Mouse (Mus musculus) megakaryocyte, embryonic 14.5 days (primary cell): Measurements from ENCODE around the gene Lyrm9. TPM values are rescaled to one million over a fixed set of nuclear protein-coding genes. Genes with fewer than 3 reads are reported as not detected.

Experiments used
- H3K27me3 ChIP-seq: replicated peaks from 2 replicates; pipeline ENCODE3; 2012; ENCODE audit warnings: inconsistent platforms
- H3K36me3 ChIP-seq: replicated peaks from 2 replicates; pipeline ENCODE3; 2012; ENCODE audit warnings: low read length, inconsistent platforms, mixed read lengths
- H3K4me1 ChIP-seq: 2 replicates; pipeline ENCODE4 v1.6.1; 2012; ENCODE audit warnings: inconsistent platforms
- H3K4me3 ChIP-seq: replicated peaks from 2 replicates; pipeline ENCODE3; 2012; ENCODE audit warnings: moderate library complexity, mild to moderate bottlenecking, inconsistent platforms
- H3K9me3 ChIP-seq: 2 replicates; pipeline ENCODE4 v1.6.1; 2012; ENCODE audit warnings: inconsistent platforms
- FLI1 ChIP-seq: IDR thresholded peaks from 2 replicates; pipeline ENCODE4 v1.6.1; 2012; ENCODE audit warnings: low read length, inconsistent platforms, mixed read lengths
- GATA1 ChIP-seq: IDR thresholded peaks from 3 replicates; pipeline ENCODE4 v1.6.1; 2012; ENCODE audit warnings: mixed read lengths, low read length, inconsistent platforms, borderline replicate concordance
- polyA plus RNA-seq: library from polyadenylated mRNA; stranded (reverse); fragments of >175 nt; gene quantifications from 2 replicates; pipeline ENCODE4 v1.2.3, GENCODE M21; 2012; ENCODE audit warnings: low replicate concordance; ENCODE audit not compliant: insufficient read depth

The Lyrm9 gene
- polyA plus RNA-seq, 1 experiment, result 120 TPM

DNA sequence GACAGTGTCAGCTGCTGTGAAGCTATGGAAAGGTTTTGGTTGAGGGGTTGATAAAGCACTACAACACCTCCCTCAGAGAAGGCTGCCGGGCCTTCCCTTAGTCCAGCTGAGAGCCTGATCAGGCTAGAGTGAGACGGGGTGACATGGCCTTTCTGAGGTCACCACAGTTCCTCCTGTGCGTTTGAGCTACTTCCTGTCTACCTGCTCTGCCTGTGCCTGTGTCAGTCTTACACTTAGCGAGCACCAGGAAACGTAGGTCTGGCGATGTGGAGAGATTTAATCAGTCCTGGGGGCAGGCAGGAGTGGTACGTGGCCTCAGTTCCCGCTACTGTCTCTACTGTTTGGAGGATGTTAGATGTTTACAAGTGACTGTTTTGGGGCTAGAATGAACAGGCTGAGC is 3.8 kb downstream of the Lyrm9 start:
- H3K36me3 ChIP-seq, result peaks cover 3% of the 10 kb centered on the region
- peak overlapping the region; percentile 78 for H3K4me3 ChIP-seq
- TF ChIP-seq FLI1 (no peak), GATA1 (no peak)
- no peaks in the 10 kb centered on the region for H3K9me3 ChIP-seq
- no peaks in the 10 kb centered on the region for H3K27me3 ChIP-seq
- H3K4me1 ChIP-seq, result peaks cover 96% of the 10 kb centered on the region

DNA sequence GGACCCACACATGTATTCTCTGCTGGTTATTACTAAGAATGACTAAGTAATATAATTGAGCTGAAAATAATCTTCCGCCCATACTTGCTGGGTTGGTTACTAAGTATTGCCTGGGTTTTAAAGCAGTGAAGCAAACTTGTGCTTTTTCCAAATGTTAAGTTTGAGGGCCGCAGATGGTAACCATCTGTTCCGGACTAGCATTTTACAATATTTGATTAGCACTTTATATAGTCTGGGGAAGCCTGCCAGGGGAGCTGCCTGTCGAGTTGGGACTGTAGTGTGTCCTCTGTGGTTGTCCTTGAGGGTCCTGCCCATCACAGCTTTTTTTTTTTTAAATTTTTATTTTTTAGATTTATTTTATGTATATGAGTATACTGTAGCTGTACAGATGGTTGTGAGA is 5.3 kb downstream of the Lyrm9 start:
- TF ChIP-seq GATA1 (no peak), FLI1 (no peak)
- H3K27me3 ChIP-seq, result no peaks in the 10 kb centered on the region
- no peaks in the 10 kb centered on the region for H3K9me3 ChIP-seq
- H3K36me3 ChIP-seq, result peaks cover 15% of the 10 kb centered on the region
- peaks cover 96% of the 10 kb centered on the region for H3K4me1 ChIP-seq
- H3K4me3 ChIP-seq, result no peak overlapping the region

DNA sequence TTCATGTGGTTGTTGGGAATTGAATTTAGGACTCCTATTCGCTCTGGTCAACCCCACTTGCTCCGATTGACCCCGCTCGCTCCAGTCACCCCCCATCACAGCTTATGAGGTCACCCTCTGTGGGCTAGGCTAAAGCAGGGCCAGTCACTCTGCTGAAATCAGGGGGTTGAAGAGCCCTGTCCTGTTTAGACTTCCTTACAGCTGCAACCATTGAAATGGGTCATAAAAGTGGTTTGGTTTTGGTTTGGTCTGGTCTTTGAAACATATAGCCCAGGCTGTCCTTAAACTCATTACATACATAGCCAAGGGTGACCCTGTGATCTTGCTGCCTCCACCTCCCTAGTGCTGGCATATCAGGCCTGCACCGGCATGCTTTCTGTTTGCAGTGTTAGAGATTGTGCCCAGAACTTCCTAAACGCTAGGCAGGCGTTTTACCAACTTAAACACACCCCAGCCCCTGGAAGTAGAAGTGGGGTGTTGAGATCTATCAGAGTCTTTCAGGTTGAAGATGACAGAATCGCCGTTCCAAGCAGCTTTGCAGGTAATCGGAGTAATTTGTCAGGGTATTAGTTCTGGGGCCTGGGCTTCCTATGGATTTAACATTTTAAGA is 5.8 kb downstream of the Lyrm9 start:
- Histone ChIP-seq H3K36me3 (peaks cover 19% of the 10 kb centered on the region), H3K4me3 (peak overlapping the region; percentile 89)

DNA sequence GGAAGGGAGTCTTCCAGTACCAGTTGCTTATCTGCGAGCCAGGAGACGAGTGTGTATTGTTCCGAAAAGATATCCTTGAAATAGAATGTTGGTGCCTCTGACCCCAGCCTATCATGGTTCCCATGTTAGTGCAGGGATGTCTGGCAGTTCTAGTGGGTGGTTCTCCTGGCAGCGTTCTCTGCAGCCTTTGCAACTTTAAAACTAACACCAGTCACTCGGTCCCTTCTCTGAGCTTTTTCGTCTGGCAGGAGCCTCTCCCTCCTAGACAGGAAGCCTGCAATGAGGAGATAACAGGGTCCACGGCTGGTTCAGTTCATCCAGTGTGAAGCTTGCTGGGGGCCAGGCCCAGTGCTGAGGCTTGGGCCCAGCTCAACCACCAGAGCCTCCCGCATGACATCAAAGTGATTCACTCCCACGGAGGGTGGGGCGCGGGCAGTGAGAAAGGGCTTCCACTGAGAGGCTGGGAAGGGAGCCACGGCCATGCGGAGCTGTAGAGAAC is 6.5 kb downstream of the Lyrm9 start:
- Histone ChIP-seq H3K4me3 (peak overlapping the region; percentile 89), H3K9me3 (no peaks in the 10 kb centered on the region), H3K27me3 (no peaks in the 10 kb centered on the region), H3K4me1 (peaks cover 91% of the 10 kb centered on the region), H3K36me3 (peaks cover 26% of the 10 kb centered on the region)
- TF ChIP-seq FLI1 (peak; percentile 85), GATA1 (peak; percentile 88; the same call in 2 of the 3 replicates)

More for the DNA sequence above, 5.8 kb downstream of the Lyrm9 start:
- TF ChIP-seq FLI1 (no peak), GATA1 (no peak)
- H3K27me3 ChIP-seq, result no peaks in the 10 kb centered on the region
- H3K9me3 ChIP-seq, result no peaks in the 10 kb centered on the region
- H3K4me1 ChIP-seq, result peaks cover 91% of the 10 kb centered on the region

DNA sequence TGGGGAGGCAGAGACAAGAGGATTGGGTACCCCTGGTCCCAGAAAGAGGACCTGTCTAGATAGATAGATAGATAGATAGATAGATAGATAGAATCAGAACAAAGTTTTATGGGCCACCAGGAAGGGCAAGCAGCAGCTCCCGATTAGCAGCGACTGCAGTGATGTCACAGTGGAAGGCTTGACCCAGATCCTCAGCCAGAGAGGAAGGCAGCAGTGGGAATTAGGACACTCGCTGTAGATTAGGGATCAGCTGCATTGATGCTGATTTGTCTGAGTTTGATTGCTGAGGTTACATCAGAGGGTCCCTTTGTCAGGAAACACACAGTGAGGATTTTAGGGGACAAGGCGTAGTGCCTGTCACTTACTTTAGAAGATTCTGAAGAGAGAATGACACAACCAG is 10.1 kb downstream of the Lyrm9 start:
- no peaks in the 10 kb centered on the region for H3K27me3 ChIP-seq
- H3K4me1 ChIP-seq, result peaks cover 67% of the 10 kb centered on the region
- TF ChIP-seq FLI1, result no peak
- TF ChIP-seq GATA1, result no peak
- peaks cover 7% of the 10 kb centered on the region for H3K9me3 ChIP-seq
- no peak overlapping the region for H3K4me3 ChIP-seq
- peaks cover 58% of the 10 kb centered on the region for H3K36me3 ChIP-seq

DNA sequence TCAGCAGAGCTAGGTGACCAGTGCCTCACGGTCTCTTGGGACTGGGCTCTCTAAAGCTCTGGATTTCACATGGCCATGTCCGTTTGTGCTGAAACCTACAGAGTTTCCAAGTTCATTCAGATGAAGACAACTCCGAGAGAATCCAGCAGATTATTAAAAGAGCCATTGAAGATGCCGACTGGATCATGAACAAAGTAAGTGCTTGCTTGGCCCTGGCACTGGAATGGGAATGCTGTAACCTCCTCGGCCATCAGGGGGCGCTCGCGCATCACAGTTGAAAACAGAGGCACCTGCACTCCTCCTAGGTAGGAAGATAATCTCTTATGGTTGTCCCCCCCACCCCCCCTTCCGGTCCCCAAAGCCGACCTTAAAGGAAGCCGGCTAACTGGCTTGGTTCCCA is 11.6 kb downstream of the Lyrm9 start:
- TF ChIP-seq GATA1 (no peak), FLI1 (no peak)
- peaks cover 7% of the 10 kb centered on the region for H3K9me3 ChIP-seq
- peaks cover 70% of the 10 kb centered on the region for H3K36me3 ChIP-seq
- H3K4me3 ChIP-seq, result no peak overlapping the region
- no peaks in the 10 kb centered on the region for H3K27me3 ChIP-seq
- H3K4me1 ChIP-seq, result peaks cover 52% of the 10 kb centered on the region

DNA sequence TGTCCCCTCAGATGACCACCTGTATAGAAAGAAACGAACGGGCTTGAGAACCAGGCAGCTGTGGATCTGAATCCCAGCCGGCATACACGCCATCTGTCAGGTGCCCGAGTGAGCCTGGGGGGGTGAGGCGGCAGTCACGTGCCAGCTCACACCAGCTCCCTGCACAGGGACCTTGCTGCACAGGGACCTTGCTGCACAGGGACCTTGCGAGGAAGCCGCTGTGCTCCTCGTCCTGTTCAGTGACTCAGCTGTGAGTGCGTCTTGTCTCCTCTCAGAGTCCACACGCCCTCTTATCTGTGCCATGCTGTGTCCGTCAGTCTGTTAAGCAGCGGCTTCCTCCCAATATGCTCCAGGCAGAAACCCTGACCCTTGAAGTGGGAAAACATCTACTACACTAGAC is 13.1 kb downstream of the Lyrm9 start:
- Histone ChIP-seq H3K9me3 (peaks cover 7% of the 10 kb centered on the region), H3K27me3 (no peaks in the 10 kb centered on the region), H3K36me3 (peaks cover 76% of the 10 kb centered on the region), H3K4me3 (peak overlapping the region; percentile 80), H3K4me1 (peaks cover 45% of the 10 kb centered on the region)
- TF ChIP-seq FLI1, result no peak
- no peak for TF ChIP-seq GATA1

DNA sequence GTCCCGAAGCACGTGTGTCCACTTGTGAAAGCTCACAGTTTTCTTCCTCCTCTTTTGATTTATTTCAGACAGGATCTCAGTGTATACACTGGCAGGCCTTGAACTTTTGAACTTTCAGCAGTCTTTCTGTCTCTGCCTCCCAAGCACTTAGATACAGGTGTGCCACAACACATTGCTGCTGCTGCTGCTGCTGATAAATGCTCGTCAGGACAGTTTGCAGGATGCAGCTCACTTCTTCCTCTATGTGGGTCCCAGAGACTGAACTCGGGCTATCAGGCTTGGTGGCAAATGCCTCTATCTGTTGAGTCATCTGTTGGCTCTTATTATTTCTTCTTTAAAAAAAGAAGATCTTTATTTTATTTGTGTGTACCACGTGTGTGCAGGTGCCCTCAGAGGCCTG is 13.8 kb downstream of the Lyrm9 start:
- H3K36me3 ChIP-seq, result peaks cover 76% of the 10 kb centered on the region
- H3K4me1 ChIP-seq, result peaks cover 41% of the 10 kb centered on the region
- H3K27me3 ChIP-seq, result no peaks in the 10 kb centered on the region
- peaks cover 7% of the 10 kb centered on the region for H3K9me3 ChIP-seq
- H3K4me3 ChIP-seq, result no peak overlapping the region
- TF ChIP-seq GATA1 (no peak), FLI1 (no peak)

DNA sequence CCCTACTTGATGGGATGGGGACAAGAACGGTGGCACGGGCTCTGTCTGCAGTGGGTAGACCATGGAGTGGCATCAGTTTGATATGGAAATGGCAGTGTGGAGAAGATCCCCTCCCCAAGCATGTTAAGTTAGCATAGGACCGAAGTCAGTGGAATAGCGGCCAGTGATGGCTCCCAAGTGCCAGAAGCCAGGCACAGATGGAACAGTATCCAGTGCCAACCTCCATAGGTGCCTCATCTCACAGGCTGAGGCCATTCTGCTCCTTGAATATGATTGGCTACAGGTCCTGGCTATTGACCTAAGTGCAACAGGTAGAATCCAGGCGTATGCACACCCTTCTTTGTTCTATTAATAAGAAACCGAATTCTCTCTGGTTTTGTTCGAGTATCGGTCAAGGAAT is 15.6 kb downstream of the Lyrm9 start:
- H3K9me3 ChIP-seq, result peaks cover 7% of the 10 kb centered on the region
- peaks cover 29% of the 10 kb centered on the region for H3K4me1 ChIP-seq
- TF ChIP-seq FLI1, result no peak
- no peak for TF ChIP-seq GATA1
- H3K27me3 ChIP-seq, result no peaks in the 10 kb centered on the region
- peaks cover 62% of the 10 kb centered on the region for H3K36me3 ChIP-seq
- H3K4me3 ChIP-seq, result no peak overlapping the region

DNA sequence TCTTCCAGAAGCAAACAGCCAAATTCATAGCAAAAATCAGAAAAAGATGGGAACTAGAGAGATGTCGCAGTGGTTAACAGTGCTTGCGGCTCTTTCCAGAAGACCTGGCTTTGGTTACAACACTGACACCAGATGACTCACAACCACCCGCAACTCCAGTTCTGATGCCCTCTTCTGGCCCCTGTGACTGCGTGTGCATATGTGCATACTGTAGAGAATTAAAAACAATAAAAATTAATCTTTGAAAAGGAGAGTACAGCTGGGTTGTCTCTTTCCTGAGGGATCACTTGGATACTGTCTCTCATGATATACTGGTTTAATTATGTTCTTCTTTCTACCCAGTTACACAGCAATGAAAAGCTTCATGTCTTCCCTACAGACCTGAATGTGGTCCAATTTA is 20.2 kb downstream of the Lyrm9 start:
- H3K4me1 ChIP-seq, result peaks cover 21% of the 10 kb centered on the region
- peaks cover 20% of the 10 kb centered on the region for H3K36me3 ChIP-seq
- H3K9me3 ChIP-seq, result no peaks in the 10 kb centered on the region
- peaks cover 12% of the 10 kb centered on the region for H3K27me3 ChIP-seq
- no peak for TF ChIP-seq GATA1
- TF ChIP-seq FLI1, result no peak
- no peak overlapping the region for H3K4me3 ChIP-seq

DNA sequence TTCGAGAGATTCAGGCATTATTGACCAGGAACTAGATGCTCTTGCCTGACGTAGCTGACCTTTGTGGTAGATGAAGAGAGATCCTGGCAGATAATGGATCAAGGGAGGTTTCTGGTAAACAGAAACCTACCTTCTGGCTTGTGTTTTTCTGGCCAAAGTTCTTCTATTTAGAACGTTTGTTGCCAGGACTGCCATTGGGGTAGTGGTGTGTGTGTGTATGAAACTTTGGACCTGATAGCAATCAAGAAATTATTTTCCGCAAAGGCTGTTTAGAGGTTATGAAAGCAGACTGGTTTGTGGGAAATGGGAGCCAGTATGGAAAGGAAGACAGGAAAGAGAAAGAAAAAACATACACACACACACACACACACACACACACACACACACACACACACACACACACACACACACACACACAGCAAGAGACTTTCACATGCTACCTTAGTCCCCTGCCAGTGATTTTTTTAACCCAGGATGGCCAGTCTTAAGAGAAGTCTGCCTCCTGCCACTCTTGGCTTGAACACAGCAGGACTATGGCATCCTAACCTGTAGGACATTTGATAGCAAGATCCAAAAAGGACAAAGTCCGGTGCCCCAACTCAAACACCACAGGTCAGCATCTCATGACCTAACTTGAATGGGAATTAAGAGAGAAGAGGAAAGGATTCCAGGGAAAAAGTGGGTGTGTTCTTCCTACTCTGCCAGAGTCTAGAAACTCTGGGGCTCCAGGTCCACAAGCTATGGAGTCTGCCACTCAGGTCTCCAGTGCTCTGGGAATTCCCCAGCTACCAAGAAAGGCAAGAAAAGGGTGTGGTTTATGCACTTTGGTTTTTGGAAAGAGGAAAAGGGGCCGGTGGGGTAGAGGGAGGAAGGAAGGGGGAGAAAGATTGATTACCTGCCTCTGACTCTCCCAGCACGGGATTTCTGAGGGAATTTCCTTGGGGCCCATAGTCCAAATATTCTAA is 21.8 kb downstream of the Lyrm9 start:
- peaks cover 9% of the 10 kb centered on the region for H3K36me3 ChIP-seq
- peaks cover 19% of the 10 kb centered on the region for H3K27me3 ChIP-seq
- no peak for TF ChIP-seq FLI1
- TF ChIP-seq GATA1, result no peak
- H3K4me1 ChIP-seq, result peaks cover 21% of the 10 kb centered on the region
- H3K4me3 ChIP-seq, result no peak overlapping the region
- H3K9me3 ChIP-seq, result no peaks in the 10 kb centered on the region
